Mouse (Mus musculus) hindbrain, embryonic 15.5 days (tissue): ENCODE results near the gene Nexmif. TPM values are rescaled to one million over a fixed set of nuclear protein-coding genes. Genes with fewer than 3 reads are reported as not detected.
"Not testable (repeated sequence)": the region's sequence is repeated elsewhere in the genome, so short reads cannot be mapped to it uniquely, and the experiment has no call there.

ENCODE experiments used
- ATAC-seq: fragments of 200-750 bp; cut with Nextera tagmentation; 2 replicates; pipeline ENCODE4 v1.8.0; 2017; ENCODE audit warnings: low read depth, moderate number of reproducible peaks, moderate TSS enrichment; ENCODE audit not compliant: low FRiP score
- H3K27ac ChIP-seq: fragments of 300-500 bp; sonication (generic); replicated peaks from 2 replicates; pipeline ENCODE4 v1.5.1; 2015; ENCODE audit warnings: mild to moderate bottlenecking, inconsistent platforms
- H3K27me3 ChIP-seq: fragments of 300-500 bp; sonication (generic); 2 replicates; pipeline ENCODE4 v1.6.1; 2015; ENCODE audit warnings: control low read depth, inconsistent platforms
- H3K36me3 ChIP-seq: fragments of 300-500 bp; sonication (generic); 2 replicates; pipeline ENCODE4 v1.6.1; 2015; ENCODE audit warnings: control low read depth, inconsistent platforms
- H3K4me1 ChIP-seq: fragments of 300-500 bp; sonication (generic); replicated peaks from 2 replicates; pipeline ENCODE4 v1.6.1; 2015; ENCODE audit warnings: control low read depth, inconsistent platforms
- H3K4me2 ChIP-seq: fragments of 300-500 bp; sonication (generic); 2 replicates; pipeline ENCODE4 v1.6.1; 2015; ENCODE audit warnings: moderate library complexity, mild to moderate bottlenecking, inconsistent platforms
- H3K4me3 ChIP-seq: fragments of 300-500 bp; sonication (generic); 2 replicates; pipeline ENCODE4 v1.5.1; 2015; ENCODE audit warnings: mild to moderate bottlenecking, inconsistent platforms
- H3K9ac ChIP-seq: fragments of 300-500 bp; sonication (generic); 2 replicates; pipeline ENCODE4 v1.6.1; 2015; ENCODE audit warnings: inconsistent platforms
- H3K9me3 ChIP-seq: fragments of 300-500 bp; sonication (generic); 2 replicates; pipeline ENCODE4 v1.6.1; 2016; ENCODE audit warnings: control low read depth, inconsistent platforms
- WGBS: fragments of 180-500 bp; shearing (Covaris S2); methylation state at CpG from one replicate; pipeline ENCODE4 v1.1.7; 2015; 5-methylcytosine and 5-hydroxymethylcytosine counted together
- polyA plus RNA-seq: library from polyadenylated mRNA; unstranded; fragments of >200 nt; fragmentation: Nextera tagmentation; extraction: Ambion mirVana; gene quantifications from 2 replicates; pipeline ENCODE4 v1.2.1, GENCODE M21; 2015

The Nexmif gene
- polyA plus RNA-seq = 15.8 and 15.9 TPM in 2 replicates

- Histone ChIP-seq H3K9ac (peak within 1 kb of the TSS; percentile 85), H3K27ac (peak within 1 kb of the TSS; percentile 97), H3K36me3 (no peaks in the 10 kb centered on the region), H3K4me3 (peak within 1 kb of the TSS; percentile 65), H3K27me3 (peaks cover 4% of the 10 kb centered on the region; the same call in 1 of the 2 replicates), H3K9me3 (no peaks in the 10 kb centered on the region), H3K4me1 (peaks cover 4% of the 10 kb centered on the region; the same call in 1 of the 2 replicates), H3K4me2 (peak within 1 kb of the TSS; percentile 59)
- peak; percentile 88 for ATAC-seq
- 22% methylated on average over 65 of the region's 70 CpGs for WGBS
Measured at GRCm38 (mm10) chrX:104200736-104201591, at the start of gene Nexmif. Gene Nexmif, minus strand, starts transcription at chrX:104201185.

- Histone ChIP-seq H3K9ac (no peak overlapping the region), H3K4me3 (no peak overlapping the region), H3K4me1 (no peaks in the 10 kb centered on the region), H3K4me2 (no peak overlapping the region), H3K27me3 (peaks cover 4% of the 10 kb centered on the region; the same call in 1 of the 2 replicates), H3K27ac (no peak overlapping the region), H3K36me3 (no peaks in the 10 kb centered on the region), H3K9me3 (no peaks in the 10 kb centered on the region)
- ATAC-seq = no peak
- 79% methylated on average over 2 of the region's 2 CpGs for WGBS
Measured at GRCm38 (mm10) chrX:104208701-104209100, 7.7 kb upstream of the Nexmif start.

GRCm38 (mm10) chrX:104201592-104202139 is 681 bp upstream of the Nexmif start:
- no peaks in the 10 kb centered on the region for H3K9me3 ChIP-seq
- WGBS = 31% methylated on average over 19 of the region's 21 CpGs

GRCm38 (mm10) chrX:104200388-104200735 is 623 bp downstream of the Nexmif start:
- peak overlapping the region; percentile 59 for H3K4me2 ChIP-seq
- peak overlapping the region; percentile 85 for H3K9ac ChIP-seq
- peaks cover 4% of the 10 kb centered on the region; the same call in 1 of the 2 replicates for H3K4me1 ChIP-seq
- WGBS = 45% methylated on average over 27 of the region's 37 CpGs
- peak; percentile 52 for ATAC-seq
- H3K27ac ChIP-seq = peak overlapping the region; percentile 97
- H3K9me3 ChIP-seq = no peaks in the 10 kb centered on the region
- H3K4me3 ChIP-seq = peak overlapping the region; percentile 65
- H3K36me3 ChIP-seq = no peaks in the 10 kb centered on the region
- peaks cover 4% of the 10 kb centered on the region; the same call in 1 of the 2 replicates for H3K27me3 ChIP-seq

More at GRCm38 (mm10) chrX:104201592-104202139, 681 bp upstream of the Nexmif start:
- H3K4me3 ChIP-seq = peak overlapping the region; percentile 65
- H3K9ac ChIP-seq = peak overlapping the region; percentile 85
- H3K36me3 ChIP-seq = no peaks in the 10 kb centered on the region
- peaks cover 4% of the 10 kb centered on the region; the same call in 1 of the 2 replicates for H3K4me1 ChIP-seq
- peak overlapping the region; percentile 97 for H3K27ac ChIP-seq
- H3K4me2 ChIP-seq = peak overlapping the region; percentile 59
- peak; percentile 72 for ATAC-seq
- H3K27me3 ChIP-seq = peaks cover 4% of the 10 kb centered on the region; the same call in 1 of the 2 replicates

GRCm38 (mm10) chrX:104199611-104200387 is 1.2 kb downstream of the Nexmif start:
- peaks cover 4% of the 10 kb centered on the region; the same call in 1 of the 2 replicates for H3K27me3 ChIP-seq
- 30% methylated on average over 45 of the region's 100 CpGs for WGBS
- ATAC-seq = no peak; the same call in 1 of the 2 replicates

GRCm38 (mm10) chrX:104199070-104199469 is 1.9 kb downstream of the Nexmif start:
- Histone ChIP-seq H3K36me3 (no peaks in the 10 kb centered on the region), H3K9ac (peak overlapping the region; percentile 85), H3K27me3 (peaks cover 4% of the 10 kb centered on the region; the same call in 1 of the 2 replicates), H3K4me3 (peak overlapping the region; percentile 65), H3K27ac (0 out of 2 replicates have a peak overlapping the region, but pooled peaks have one; percentile 97), H3K4me1 (peaks cover 4% of the 10 kb centered on the region; the same call in 1 of the 2 replicates), H3K9me3 (no peaks in the 10 kb centered on the region), H3K4me2 (peak overlapping the region; percentile 59)
- no peak for ATAC-seq
- WGBS = 41% methylated on average over 5 of the region's 5 CpGs

More at GRCm38 (mm10) chrX:104199611-104200387, 1.2 kb downstream of the Nexmif start:
- H3K4me1 ChIP-seq = peaks cover 4% of the 10 kb centered on the region; the same call in 1 of the 2 replicates
- peak overlapping the region; percentile 97 for H3K27ac ChIP-seq
- peak overlapping the region; percentile 65 for H3K4me3 ChIP-seq
- no peaks in the 10 kb centered on the region for H3K36me3 ChIP-seq
- H3K4me2 ChIP-seq = peak overlapping the region; percentile 59
- H3K9me3 ChIP-seq = no peaks in the 10 kb centered on the region
- H3K9ac ChIP-seq = peak overlapping the region; percentile 85

- Histone ChIP-seq H3K9ac (no peak overlapping the region), H3K36me3 (no peaks in the 10 kb centered on the region), H3K9me3 (no peaks in the 10 kb centered on the region), H3K27me3 (peaks cover 4% of the 10 kb centered on the region; the same call in 1 of the 2 replicates), H3K27ac (no peak overlapping the region), H3K4me3 (no peak overlapping the region), H3K4me2 (no peak overlapping the region), H3K4me1 (peaks cover 4% of the 10 kb centered on the region; the same call in 1 of the 2 replicates)
- WGBS = 55% methylated on average over 5 of the region's 5 CpGs
- ATAC-seq = no peak
Measured at GRCm38 (mm10) chrX:104196561-104196960, 4.4 kb downstream of the Nexmif start.

GRCm38 (mm10) chrX:104179257-104179656 is 21.7 kb downstream of the Nexmif start:
- no peak overlapping the region for H3K27ac ChIP-seq
- H3K4me1 ChIP-seq = no peaks in the 10 kb centered on the region
- no peaks in the 10 kb centered on the region for H3K27me3 ChIP-seq
- ATAC-seq = no peak
- no peak overlapping the region for H3K4me3 ChIP-seq
- H3K4me2 ChIP-seq = no peak overlapping the region
- 25% methylated on average over 2 of the region's 2 CpGs for WGBS
- no peak overlapping the region for H3K9ac ChIP-seq
- H3K9me3 ChIP-seq = no peaks in the 10 kb centered on the region
- H3K36me3 ChIP-seq = no peaks in the 10 kb centered on the region

GRCm38 (mm10) chrX:104150072-104150471 is 50.9 kb downstream of the Nexmif start:
- Histone ChIP-seq H3K9ac (no peak overlapping the region), H3K4me3 (no peak overlapping the region), H3K36me3 (no peaks in the 10 kb centered on the region), H3K27me3 (0 out of 2 replicates have a peak, but pooled peaks cover 5% of the 10 kb centered on the region), H3K4me2 (no peak overlapping the region), H3K4me1 (no peaks in the 10 kb centered on the region), H3K9me3 (no peaks in the 10 kb centered on the region), H3K27ac (no peak overlapping the region)
- ATAC-seq = no peak
- WGBS = 26% methylated on average over 1 of the region's 1 CpGs

- H3K4me1 ChIP-seq, H3K27me3 ChIP-seq, H3K4me3 ChIP-seq, H3K36me3 ChIP-seq, ATAC-seq, H3K9ac ChIP-seq, H3K9me3 ChIP-seq, H3K27ac ChIP-seq, H3K4me2 ChIP-seq: not testable (repeated sequence)
- 67% methylated on average over 5 of the region's 5 CpGs for WGBS
Measured at GRCm38 (mm10) chrX:104115266-104115665, 85.7 kb downstream of the Nexmif start.

- 75% methylated on average over 4 of the region's 4 CpGs for WGBS
- ATAC-seq = no peak
- no peak overlapping the region for H3K4me3 ChIP-seq
Measured at GRCm38 (mm10) chrX:104114596-104114995, 86.4 kb downstream of the Nexmif start.

More at GRCm38 (mm10) chrX:104114596-104114995, 86.4 kb downstream of the Nexmif start:
- Histone ChIP-seq H3K9ac (no peak overlapping the region), H3K4me2 (no peak overlapping the region), H3K4me1 (no peaks in the 10 kb centered on the region), H3K27ac (no peak overlapping the region), H3K36me3 (no peaks in the 10 kb centered on the region), H3K27me3 (no peaks in the 10 kb centered on the region), H3K9me3 (no peaks in the 10 kb centered on the region)
